Mouse (Mus musculus) hindbrain, embryonic 10.5 days (tissue): ENCODE measurements around the gene Cops7b. TPM values are rescaled to one million over a fixed set of nuclear protein-coding genes. Genes with fewer than 3 reads are reported as not detected.

ENCODE experiments used
- DNase-seq: peaks from one replicate; pipeline ENCODE4 v3.0.0-alpha.2; 2017; ENCODE audit warnings: low spot score
- H3K27ac ChIP-seq: fragments of 300-500 bp; sonication (generic); 2 replicates; pipeline ENCODE4 v1.5.1; 2016; ENCODE audit warnings: mild to moderate bottlenecking, moderate library complexity
- H3K27me3 ChIP-seq: fragments of 300-500 bp; sonication (generic); 2 replicates; pipeline ENCODE4 v1.6.1; 2016; ENCODE audit warnings: mild to moderate bottlenecking; ENCODE audit not compliant: poor library complexity, insufficient read depth, severe bottlenecking
- H3K36me3 ChIP-seq: fragments of 300-500 bp; sonication (generic); 2 replicates; pipeline ENCODE4 v1.6.1; 2016; ENCODE audit warnings: mild to moderate bottlenecking, moderate library complexity
- H3K4me1 ChIP-seq: fragments of 300-500 bp; sonication (generic); replicated peaks from 2 replicates; pipeline ENCODE4 v1.6.1; 2016; ENCODE audit warnings: mild to moderate bottlenecking
- H3K4me3 ChIP-seq: fragments of 300-500 bp; sonication (generic); 2 replicates; pipeline ENCODE4 v1.5.1; 2016; ENCODE audit warnings: mild to moderate bottlenecking, moderate library complexity
- H3K9me3 ChIP-seq: fragments of 300-500 bp; sonication (generic); 2 replicates; pipeline ENCODE4 v1.6.1; 2016; ENCODE audit warnings: mild to moderate bottlenecking, moderate library complexity
- WGBS: fragments of 180-500 bp; shearing (Covaris S2); methylation state at CpG from one replicate; pipeline ENCODE4 v1.1.7; 2016; 5-methylcytosine and 5-hydroxymethylcytosine counted together
- polyA plus RNA-seq: library from polyadenylated mRNA; unstranded; fragments of >200 nt; fragmentation: Nextera tagmentation; extraction: Ambion mirVana; gene quantifications from 2 replicates; pipeline ENCODE4 v1.2.1, GENCODE M21; 2016

Cops7b gene
- polyA plus RNA-seq, 1 experiment from 2014 or later: 82.4 TPM

- H3K4me3 ChIP-seq: no peak overlapping the region
- WGBS: 69% methylated on average over 1 of the region's 1 CpGs
- no peak overlapping the region for H3K27ac ChIP-seq
- no peaks in the 10 kb centered on the region for H3K4me1 ChIP-seq
- no peak for DNase-seq
- no peaks in the 10 kb centered on the region for H3K27me3 ChIP-seq
- H3K36me3 ChIP-seq: peaks cover 35% of the 10 kb centered on the region
- no peaks in the 10 kb centered on the region for H3K9me3 ChIP-seq
Observed at GRCm38 (mm10) chr1:86612081-86612480, 29.4 kb downstream of the Cops7b start.

- DNase-seq: no peak
Observed at GRCm38 (mm10) chr1:86614269-86614668, 31.6 kb downstream of the Cops7b start.

GRCm38 (mm10) chr1:86618454-86619125 is 35.9 kb downstream of the Cops7b start:
- WGBS: 61% methylated on average over 10 of the region's 10 CpGs
- peak; percentile 40 for DNase-seq
- Histone ChIP-seq H3K36me3 (no peaks in the 10 kb centered on the region), H3K27me3 (no peaks in the 10 kb centered on the region), H3K4me1 (0 out of 2 replicates have a peak, but pooled peaks cover 6% of the 10 kb centered on the region), H3K4me3 (no peak overlapping the region), H3K27ac (no peak overlapping the region), H3K9me3 (no peaks in the 10 kb centered on the region)

More at GRCm38 (mm10) chr1:86614269-86614668, 31.6 kb downstream of the Cops7b start:
- Histone ChIP-seq H3K4me1 (no peaks in the 10 kb centered on the region), H3K9me3 (no peaks in the 10 kb centered on the region), H3K36me3 (peaks cover 14% of the 10 kb centered on the region; the same call in 1 of the 2 replicates), H3K27me3 (no peaks in the 10 kb centered on the region), H3K4me3 (no peak overlapping the region), H3K27ac (no peak overlapping the region)

GRCm38 (mm10) chr1:86622296-86622695 is 39.6 kb downstream of the Cops7b start:
- DNase-seq: no peak
- H3K36me3 ChIP-seq: no peaks in the 10 kb centered on the region
- no peak overlapping the region for H3K27ac ChIP-seq
- H3K9me3 ChIP-seq: no peaks in the 10 kb centered on the region
- H3K4me1 ChIP-seq: 0 out of 2 replicates have a peak, but pooled peaks cover 6% of the 10 kb centered on the region
- H3K4me3 ChIP-seq: no peak overlapping the region
- 69% methylated on average over 2 of the region's 2 CpGs for WGBS
- H3K27me3 ChIP-seq: no peaks in the 10 kb centered on the region

- 78% methylated on average over 16 of the region's 16 CpGs for WGBS
- DNase-seq: no peak
- Histone ChIP-seq H3K27me3 (no peaks in the 10 kb centered on the region), H3K4me3 (no peak overlapping the region), H3K4me1 (0 out of 2 replicates have a peak, but pooled peaks cover 6% of the 10 kb centered on the region), H3K27ac (no peak overlapping the region), H3K9me3 (no peaks in the 10 kb centered on the region), H3K36me3 (no peaks in the 10 kb centered on the region)
Observed at GRCm38 (mm10) chr1:86623001-86624000, 40.6 kb downstream of the Cops7b start.

GRCm38 (mm10) chr1:86628270-86628669 is 45.6 kb downstream of the Cops7b start:
- DNase-seq: no peak
- H3K4me3 ChIP-seq: no peak overlapping the region
- H3K27me3 ChIP-seq: no peaks in the 10 kb centered on the region
- no peaks in the 10 kb centered on the region for H3K9me3 ChIP-seq
- H3K4me1 ChIP-seq: 0 out of 2 replicates have a peak, but pooled peaks cover 4% of the 10 kb centered on the region
- no peak overlapping the region for H3K27ac ChIP-seq
- H3K36me3 ChIP-seq: no peaks in the 10 kb centered on the region
- WGBS: 76% methylated on average over 3 of the region's 3 CpGs

- Histone ChIP-seq H3K36me3 (no peaks in the 10 kb centered on the region), H3K4me3 (no peak overlapping the region), H3K9me3 (no peaks in the 10 kb centered on the region), H3K27me3 (no peaks in the 10 kb centered on the region), H3K4me1 (peaks cover 15% of the 10 kb centered on the region), H3K27ac (no peak overlapping the region)
- DNase-seq: no peak
- 48% methylated on average over 4 of the region's 4 CpGs for WGBS
Observed at GRCm38 (mm10) chr1:86629936-86630335, 47.2 kb downstream of the Cops7b start.

GRCm38 (mm10) chr1:86630527-86630926 is 47.8 kb downstream of the Cops7b start:
- no peaks in the 10 kb centered on the region for H3K27me3 ChIP-seq
- DNase-seq: no peak
- no peaks in the 10 kb centered on the region for H3K9me3 ChIP-seq
- H3K27ac ChIP-seq: no peak overlapping the region
- H3K36me3 ChIP-seq: no peaks in the 10 kb centered on the region
- peaks cover 15% of the 10 kb centered on the region for H3K4me1 ChIP-seq
- WGBS: 79% methylated on average over 4 of the region's 4 CpGs
- no peak overlapping the region for H3K4me3 ChIP-seq

GRCm38 (mm10) chr1:86632732-86633380 is 50.2 kb downstream of the Cops7b start:
- Histone ChIP-seq H3K27ac (no peak overlapping the region), H3K4me1 (peaks cover 15% of the 10 kb centered on the region), H3K4me3 (no peak overlapping the region), H3K27me3 (no peaks in the 10 kb centered on the region), H3K36me3 (no peaks in the 10 kb centered on the region), H3K9me3 (no peaks in the 10 kb centered on the region)
- no peak for DNase-seq
- WGBS: 72% methylated on average over 6 of the region's 6 CpGs

GRCm38 (mm10) chr1:86633434-86633833 is 50.7 kb downstream of the Cops7b start:
- WGBS: 54% methylated on average over 3 of the region's 3 CpGs
- Histone ChIP-seq H3K4me3 (no peak overlapping the region), H3K27me3 (no peaks in the 10 kb centered on the region), H3K36me3 (no peaks in the 10 kb centered on the region), H3K4me1 (peaks cover 15% of the 10 kb centered on the region), H3K9me3 (no peaks in the 10 kb centered on the region), H3K27ac (no peak overlapping the region)
- DNase-seq: no peak

GRCm38 (mm10) chr1:86633840-86634750 is 51.4 kb downstream of the Cops7b start:
- Histone ChIP-seq H3K27me3 (no peaks in the 10 kb centered on the region), H3K9me3 (no peaks in the 10 kb centered on the region), H3K27ac (peak overlapping the region; percentile 29; the same call in 1 of the 2 replicates), H3K36me3 (no peaks in the 10 kb centered on the region), H3K4me1 (peaks cover 15% of the 10 kb centered on the region), H3K4me3 (peak overlapping the region; percentile 31; the same call in 1 of the 2 replicates)
- 43% methylated on average over 7 of the region's 7 CpGs for WGBS
- DNase-seq: no peak
